Mouse (Mus musculus) lung, postnatal 0 days (tissue): Measurements from ENCODE around the gene Brinp3.

Experiments
- CTCF ChIP-seq: IDR thresholded peaks from 2 replicates; pipeline ENCODE4 v1.5.1; 2016; ENCODE audit warnings: antibody characterized with exemption, mild to moderate bottlenecking
- EP300 ChIP-seq: IDR thresholded peaks from 2 replicates; pipeline ENCODE4 v1.6.1; 2016; ENCODE audit warnings: antibody characterized with exemption, mild to moderate bottlenecking, control low read depth

DNA sequence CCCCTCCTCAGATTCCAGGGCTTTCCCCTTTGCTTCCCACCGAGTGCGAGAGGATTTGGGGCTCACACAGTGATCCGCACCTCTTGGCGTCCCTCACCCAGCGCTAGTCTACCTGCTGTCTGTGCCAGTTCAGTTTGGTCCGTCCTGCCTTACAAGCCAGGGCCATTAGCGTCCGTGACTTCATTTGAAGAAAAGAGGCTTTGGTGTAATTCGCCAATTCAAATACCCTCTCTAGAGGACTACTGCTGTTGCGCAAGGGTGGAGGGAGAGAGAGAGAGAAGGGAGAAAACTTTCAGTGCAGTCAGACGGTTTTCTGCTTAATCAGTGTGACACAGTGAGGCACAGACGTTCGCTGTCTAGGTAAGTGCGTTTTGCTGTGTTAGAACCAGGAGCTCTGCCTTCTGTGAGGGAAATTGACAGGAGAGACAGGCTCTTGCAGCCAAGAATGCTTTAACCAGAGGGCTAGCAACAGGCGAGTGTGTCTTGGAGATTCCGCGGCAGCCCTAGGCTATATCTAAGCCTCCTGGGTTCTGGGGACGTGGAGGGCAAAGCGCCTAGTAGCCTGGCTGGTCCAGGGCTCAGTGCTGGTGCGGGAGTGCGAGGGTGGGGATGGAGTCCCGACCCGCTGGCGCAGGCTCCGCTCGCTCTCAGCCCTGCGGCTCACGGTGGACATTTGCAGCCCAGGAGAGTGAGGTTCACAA lies 3.0 kb downstream of the Brinp3 start:
- TF ChIP-seq CTCF = no peak
- TF ChIP-seq EP300 = no peak
